Mouse (Mus musculus): Measurements from ENCODE around the gene Best3.
"Not testable (repeated sequence)": the region's sequence is repeated elsewhere in the genome, so short reads cannot be mapped to it uniquely, and the experiment has no call there.

- not testable (repeated sequence) for TF ChIP-seq CTCF, EP300 (IDR thresholded peaks at IDR 0.05; ENCODE audit: low read depth)
These were observed 39.7 kb downstream of the Best3 start for GRCm38 (mm10) chr10:117025776-117026175.
